Mouse (Mus musculus): Measurements from ENCODE around the gene Hnrnpr. TPM values are rescaled to one million over a fixed set of nuclear protein-coding genes. Genes with fewer than 3 reads are reported as not detected.

Gene Hnrnpr
- total RNA-seq, 2 experiments from 2014 or later = 23.0 to 30.3 TPM

DNA sequence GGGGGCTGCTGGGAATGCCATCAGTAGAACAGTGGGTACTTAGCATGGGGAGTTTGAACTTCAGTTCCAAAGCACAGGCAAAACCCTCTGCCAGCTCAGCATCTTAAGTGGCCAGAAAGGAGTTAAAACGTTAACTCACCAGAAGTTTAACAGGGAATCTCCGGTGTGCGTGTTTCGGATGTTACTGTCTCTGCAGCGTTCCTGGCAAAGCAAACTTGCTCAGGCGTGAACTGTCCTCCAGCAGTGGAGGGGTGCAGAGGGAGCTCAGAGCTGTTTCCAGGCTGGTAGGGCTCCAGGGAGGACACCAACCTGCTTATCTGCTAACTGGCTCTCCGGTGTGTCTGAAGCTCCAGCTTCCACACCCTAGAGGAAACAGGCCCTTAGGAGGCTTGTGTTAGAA, 14.8 kb upstream of the Hnrnpr start:
- no peak for DNase-seq

DNA sequence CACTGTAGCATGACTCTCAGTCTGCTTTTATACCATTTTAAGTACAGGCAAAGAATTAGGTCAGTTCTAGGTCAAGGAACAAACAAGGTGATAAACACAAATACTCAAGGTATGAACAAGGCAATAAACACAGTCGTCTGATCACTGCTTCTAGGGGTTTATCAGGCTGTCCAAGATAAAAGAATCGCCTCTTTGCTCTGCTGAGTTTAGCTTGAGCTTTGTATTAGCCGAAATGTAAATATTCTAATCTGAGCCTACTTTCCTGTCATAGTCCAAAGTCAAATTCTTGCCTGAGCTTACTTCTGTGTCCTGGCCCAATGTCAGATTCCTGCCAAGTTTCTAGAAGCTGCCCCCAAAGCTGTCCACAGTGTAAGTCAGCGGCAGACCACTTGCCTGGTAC, 8.3 kb upstream of the Hnrnpr start:
- intact Hi-C loops (cut with DNase I; ENCODE audit: low total_unique reads) = no loop called here
- DNase-seq = no peak

More for the DNA sequence above, 14.8 kb upstream of the Hnrnpr start:
- intact Hi-C loops (cut with DNase I; ENCODE audit: low total_unique reads) = no loop called here

DNA sequence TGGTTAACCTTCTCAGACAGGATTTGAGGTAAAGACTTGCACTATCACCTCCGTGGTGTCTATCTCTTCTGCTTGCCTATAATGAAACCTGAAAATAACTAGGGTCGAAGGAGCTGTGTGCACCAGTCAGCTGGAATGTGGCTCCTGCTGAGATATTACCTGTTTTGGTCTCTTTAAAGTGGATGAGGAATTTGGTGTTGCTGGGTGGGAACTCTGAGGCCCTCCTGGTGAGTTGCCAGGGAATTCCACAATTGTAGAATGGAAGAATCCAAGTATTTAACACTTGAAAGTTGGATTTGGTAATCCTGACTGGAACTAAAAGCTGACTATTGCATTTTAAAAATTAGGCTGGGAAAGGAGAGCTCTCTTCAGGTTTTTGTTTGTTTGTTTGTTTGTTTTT, 6.6 kb upstream of the Hnrnpr start:
- intact Hi-C loops (cut with DNase I; ENCODE audit: low total_unique reads) = no loop called here
- no peak for DNase-seq

DNA sequence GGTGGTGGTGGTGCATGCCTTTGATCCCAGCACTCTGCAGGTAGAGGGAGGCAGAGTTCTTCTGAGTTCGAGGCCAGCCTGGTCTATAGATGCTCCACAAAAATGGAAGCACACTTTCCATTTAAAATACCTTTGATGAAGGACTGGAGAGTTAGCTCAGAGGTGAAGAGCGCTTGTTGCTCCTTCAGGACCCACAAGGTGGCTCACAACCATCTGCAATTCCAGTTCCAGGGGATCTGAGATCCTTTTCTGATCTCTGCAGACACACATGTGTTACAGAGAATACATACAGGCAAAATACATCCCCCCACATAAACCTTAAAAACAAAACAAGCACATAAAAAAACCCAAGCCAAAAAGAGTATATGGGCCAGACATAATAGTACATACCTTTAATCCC, 2.4 kb upstream of the Hnrnpr start:
- intact Hi-C loops (cut with DNase I; ENCODE audit: low total_unique reads) = no loop called here
- no peak for DNase-seq

DNA sequence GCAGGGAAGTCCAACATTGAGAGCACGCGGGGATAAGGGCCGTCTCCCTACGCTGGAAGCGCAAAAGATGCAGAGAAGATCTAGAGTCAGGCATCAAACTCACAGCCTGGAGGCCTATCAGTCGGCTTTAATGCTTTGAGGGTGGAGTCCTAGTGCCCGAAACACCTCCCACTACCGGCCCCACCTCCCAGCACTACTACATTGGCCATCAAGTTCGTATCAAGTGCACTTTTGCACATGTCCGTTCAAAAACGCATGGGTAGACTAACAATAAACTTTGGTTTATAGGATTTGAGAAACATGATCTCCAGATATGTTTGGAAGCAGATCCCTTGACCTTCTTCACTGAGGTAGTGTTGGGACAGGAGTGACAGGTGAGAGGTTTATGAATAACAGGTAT, 962 bp upstream of the Hnrnpr start:
- DNase-seq = peak; percentile 42
- intact Hi-C loops (cut with DNase I; ENCODE audit: low total_unique reads) = no loop called here

DNA sequence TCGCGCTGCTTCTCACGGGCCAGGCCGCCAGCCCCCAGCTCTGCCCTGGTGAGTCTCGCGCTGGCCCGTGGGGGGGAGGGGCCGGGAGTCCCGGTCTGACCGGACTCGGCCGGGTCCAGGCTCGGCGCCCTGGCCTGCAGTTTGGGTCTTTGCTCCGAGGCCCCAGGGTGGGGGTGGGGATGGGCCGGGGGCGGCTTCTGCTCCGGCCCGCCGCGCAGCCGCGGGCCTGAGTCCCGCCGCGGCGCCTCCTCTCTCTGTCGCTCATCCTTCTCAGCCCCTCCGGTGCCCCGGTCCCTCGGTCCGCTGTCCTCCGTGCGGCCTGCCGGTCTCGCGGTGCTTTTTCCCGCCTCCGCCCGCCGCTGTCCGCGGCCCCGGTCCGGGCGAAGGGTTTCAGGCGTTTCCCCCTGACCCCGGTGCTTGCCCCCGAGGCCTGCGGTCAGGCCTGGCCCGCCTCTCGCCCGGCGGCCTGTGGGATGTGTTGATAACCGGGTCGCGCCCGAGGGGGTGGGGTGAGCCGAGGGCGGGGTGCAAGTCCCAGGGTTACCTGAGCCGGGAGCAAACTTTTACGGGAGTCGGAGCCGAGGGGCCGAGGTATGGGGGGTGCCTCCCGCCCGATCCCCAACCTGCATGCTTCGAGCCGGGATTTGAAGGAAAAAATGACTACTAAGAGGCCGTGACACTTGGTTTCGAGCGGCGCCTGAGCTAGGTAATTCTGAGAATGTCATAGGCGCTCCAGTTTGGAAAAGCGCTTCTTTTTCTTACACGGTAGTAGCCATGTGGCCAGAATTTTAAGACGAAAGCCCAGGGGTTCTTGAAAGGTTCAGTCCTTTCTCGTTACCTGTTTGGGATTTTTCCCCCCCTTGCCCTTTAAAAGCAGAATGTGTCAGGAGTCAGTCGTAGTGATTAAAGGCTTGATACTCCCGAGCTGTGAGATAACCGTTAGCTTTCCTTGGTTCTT, 579 bp downstream of the Hnrnpr start:
- DNase-seq = peak; percentile 50
- intact Hi-C loops (cut with DNase I; ENCODE audit: low total_unique reads) = no loop called here

DNA sequence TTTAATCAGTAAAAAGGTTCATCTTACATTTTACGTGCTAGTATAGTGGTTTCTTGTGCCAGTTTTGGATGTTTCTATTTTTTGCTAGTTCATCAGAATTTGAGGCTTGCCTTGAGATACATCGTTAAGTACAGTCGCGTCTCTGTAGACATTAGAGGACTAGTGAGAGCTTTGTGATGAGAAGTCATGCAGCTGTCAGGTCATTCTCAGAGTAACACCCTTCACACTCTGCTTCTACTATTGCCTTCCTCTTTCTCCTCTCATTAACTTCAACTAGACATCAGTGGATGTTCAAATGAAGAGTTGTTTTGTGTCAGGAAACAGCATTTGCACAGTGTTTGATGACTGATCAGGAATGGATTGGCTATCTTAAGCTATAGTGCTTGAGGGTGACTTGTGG, 1.9 kb downstream of the Hnrnpr start:
- intact Hi-C loops (cut with DNase I; ENCODE audit: low total_unique reads) = no loop called here

DNA sequence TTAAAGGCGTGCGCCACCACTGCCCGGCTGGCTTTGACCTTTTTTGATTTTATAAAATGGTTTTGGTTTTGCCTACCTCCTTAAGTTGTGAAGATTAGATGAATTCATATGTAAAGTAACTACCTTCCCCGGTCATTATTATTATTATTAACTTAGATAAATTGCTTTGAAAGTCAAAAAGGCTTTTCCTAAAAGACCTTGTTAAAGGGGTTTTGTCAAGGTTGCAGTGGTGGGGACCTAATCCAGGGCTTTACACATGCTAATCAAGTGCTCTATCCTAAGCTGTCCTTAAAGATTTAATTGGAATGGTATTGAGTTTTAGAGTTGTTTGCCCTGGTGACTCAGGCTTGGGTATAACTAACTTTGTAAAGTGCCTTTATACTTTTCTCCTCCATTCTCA, 6.9 kb downstream of the Hnrnpr start:
- no peak for DNase-seq
- intact Hi-C loops (cut with DNase I; ENCODE audit: low total_unique reads) = no loop called here

More for the DNA sequence above, 1.9 kb downstream of the Hnrnpr start:
- no peak for DNase-seq

DNA sequence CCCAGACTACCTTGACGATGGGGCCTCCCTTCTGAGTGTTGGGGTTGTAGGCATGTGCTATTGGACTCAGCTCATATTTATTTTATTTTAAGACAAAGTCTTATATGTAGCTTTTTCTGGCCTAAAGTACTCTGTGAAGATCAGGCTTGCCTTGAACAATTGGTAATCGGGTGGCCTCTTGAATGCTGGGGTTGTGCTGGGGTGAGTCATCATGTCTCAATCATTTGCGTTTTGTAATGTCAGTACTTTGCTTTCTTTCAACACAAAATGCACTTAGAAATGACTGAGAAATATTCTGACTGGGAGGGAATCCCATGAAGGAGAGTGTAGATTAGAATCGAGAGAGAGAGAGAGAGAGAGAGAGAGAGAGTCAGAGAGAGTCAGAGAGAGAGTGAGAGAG, 9.3 kb downstream of the Hnrnpr start:
- intact Hi-C loops (cut with DNase I; ENCODE audit: low total_unique reads) = no loop called here
- no peak for DNase-seq

DNA sequence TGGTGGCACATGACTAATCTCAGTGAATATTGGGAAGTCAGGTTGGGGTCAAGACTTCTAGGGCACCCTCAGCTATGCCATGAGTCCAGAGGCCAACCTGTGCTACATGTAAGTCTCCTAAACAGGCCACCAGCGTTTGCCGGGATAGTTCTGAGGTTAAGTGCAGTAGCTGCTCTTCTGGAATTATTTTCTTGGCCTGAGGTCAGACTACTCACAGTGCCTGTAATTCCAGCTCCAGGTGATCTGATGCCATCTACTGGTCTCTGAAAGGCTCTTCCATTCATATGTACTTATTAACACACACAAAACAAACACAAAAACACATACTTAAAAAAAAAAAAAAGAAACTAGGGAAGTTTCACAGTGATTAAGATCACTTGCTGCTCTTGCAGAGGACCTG, 13.5 kb downstream of the Hnrnpr start:
- no peak for DNase-seq
- intact Hi-C loops (cut with DNase I; ENCODE audit: low total_unique reads) = no loop called here

DNA sequence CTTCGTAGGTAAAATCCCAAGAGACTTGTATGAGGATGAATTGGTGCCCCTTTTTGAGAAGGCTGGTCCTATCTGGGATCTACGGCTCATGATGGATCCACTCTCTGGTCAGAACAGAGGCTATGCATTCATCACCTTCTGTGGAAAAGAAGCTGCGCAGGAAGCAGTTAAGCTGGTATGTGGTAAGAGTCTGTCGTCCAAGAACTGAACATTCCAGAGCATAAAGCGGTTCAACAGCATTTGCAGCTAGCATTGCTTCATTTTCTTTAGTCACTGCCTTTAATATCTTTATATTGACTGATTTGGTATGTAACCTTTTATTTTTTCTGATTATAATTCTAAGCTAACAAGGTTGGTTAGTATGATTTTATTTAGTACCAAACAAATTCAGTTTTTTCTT, 16.5 kb downstream of the Hnrnpr start:
- intact Hi-C loops (cut with DNase I; ENCODE audit: low total_unique reads) = loop anchor here (5.0 kb wide), 1 partner anchor 70 kb away; no protein-coding TSS in a partner anchor
- DNase-seq = no peak

DNA sequence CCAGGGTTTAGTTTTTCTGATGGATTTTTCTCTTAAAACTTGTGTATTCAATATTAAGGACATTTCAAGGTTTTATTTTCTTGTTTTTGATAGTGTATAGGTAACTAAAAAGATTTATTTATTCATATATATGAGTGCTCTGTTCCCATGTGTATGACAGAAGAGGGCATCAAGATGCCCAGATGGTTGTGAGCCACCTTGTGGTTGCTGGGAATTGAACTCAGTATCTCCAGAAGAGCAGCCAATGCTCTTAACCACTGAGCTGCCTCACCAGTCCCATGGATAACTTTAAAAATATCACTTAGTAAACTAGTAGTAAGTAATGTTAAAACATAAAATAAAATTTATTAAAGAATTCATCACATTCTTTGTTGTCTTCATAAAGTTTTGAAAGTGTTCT, 17.4 kb downstream of the Hnrnpr start:
- intact Hi-C loops (cut with DNase I; ENCODE audit: low total_unique reads) = loop anchor here (5.0 kb wide), 1 partner anchor 71 kb away; no protein-coding TSS in a partner anchor
- DNase-seq = no peak

DNA sequence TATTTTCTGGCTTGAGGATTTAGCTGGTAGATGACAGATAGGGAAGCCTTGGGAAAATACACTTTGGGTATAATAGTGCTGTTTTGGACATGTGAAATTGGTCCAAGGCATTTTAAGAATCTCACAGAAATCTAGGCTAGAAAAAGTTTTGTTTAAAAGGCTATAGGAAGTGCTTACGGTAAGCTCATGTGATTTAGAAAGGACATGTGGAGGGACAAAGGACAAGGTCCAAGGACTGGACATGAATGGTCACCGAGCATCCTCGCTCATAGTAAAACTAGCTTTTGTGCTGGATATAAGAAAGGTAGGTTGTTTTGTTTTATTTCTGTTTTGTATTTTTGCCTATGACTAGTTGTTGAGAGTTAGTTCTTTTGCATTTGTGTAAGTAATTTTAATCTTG, 21.0 kb downstream of the Hnrnpr start:
- intact Hi-C loops (cut with DNase I; ENCODE audit: low total_unique reads) = no loop called here
- no peak for DNase-seq

DNA sequence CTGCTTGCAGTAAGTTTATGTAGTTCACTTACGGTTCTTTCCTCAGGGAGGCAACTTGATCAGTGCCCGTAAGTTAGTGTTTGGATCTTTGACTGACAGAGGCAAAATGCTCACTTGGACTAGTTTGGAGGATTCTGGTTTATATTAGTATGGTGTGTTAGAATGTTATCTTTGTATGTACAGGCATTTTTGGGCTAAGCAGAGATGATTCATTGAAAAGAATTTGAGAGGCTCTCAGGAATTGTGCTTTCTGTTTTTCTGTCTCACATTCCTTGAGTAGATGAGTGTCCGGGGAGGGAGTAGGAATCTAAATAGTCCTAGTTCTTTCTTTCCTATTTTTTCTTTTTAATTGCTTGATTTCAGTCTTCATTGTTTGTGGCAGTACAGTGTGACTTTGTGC, 22.4 kb downstream of the Hnrnpr start:
- intact Hi-C loops (cut with DNase I; ENCODE audit: low total_unique reads) = no loop called here
- DNase-seq = no peak

DNA sequence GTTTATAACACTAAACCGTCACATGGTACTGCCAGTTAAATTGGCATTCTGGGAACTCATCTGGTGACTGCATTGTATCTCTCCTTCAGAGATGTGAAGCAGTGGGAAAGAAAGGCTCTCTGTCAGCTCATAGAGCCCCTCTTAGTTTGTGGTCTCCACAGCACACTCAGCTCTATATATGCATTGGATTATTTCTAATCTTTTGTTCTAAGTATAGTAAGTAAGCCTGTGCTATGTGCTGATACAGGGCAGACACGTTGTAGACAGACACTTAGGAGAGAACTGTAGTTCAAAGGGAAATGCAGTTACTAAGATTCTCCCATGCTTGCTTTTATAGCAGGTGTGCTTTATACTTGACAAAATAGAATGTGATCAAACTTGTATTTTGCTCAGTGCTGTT, 24.3 kb downstream of the Hnrnpr start:
- DNase-seq = no peak
- intact Hi-C loops (cut with DNase I; ENCODE audit: low total_unique reads) = no loop called here

DNA sequence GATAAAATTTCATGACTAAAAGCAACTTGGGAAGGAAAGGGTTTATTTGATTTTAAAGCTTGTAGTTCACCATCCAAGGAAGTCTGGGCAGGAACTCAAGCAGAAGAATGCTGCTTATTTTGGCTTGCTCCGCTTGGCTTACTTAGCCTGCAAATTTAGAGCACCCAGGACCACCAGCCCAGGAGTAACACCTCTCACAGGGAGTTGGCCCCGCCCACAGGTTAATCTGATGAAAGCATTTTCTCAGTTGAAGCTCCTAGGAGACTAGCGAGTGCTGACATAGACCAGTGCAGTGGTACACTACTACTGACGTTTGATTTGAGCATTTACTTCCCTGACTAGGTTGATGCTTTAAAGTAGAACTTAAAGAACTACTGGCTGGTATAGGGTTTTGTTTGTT, 26.4 kb downstream of the Hnrnpr start:
- no peak for DNase-seq

DNA sequence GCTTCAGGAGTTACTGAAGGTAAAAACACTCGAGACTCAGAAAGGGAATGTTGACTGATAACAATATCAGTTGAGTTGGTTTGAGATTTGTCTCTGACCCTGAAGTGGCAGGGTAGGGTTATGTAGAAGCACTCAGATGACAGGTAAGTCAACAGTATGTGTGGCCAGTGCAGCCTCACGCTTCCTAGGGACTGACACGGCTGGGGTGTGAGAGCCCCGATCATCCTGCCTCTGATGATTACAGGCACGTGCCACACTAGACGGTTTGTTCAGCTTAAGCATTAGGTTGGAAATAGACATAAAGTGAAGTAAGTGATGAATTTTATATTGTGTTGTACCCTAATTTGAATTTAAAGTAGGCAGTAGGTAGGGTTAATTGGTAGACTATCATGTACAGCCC, 38.9 kb downstream of the Hnrnpr start:
- no peak for DNase-seq
- intact Hi-C loops (cut with DNase I; ENCODE audit: low total_unique reads) = no loop called here

More for the DNA sequence above, 26.4 kb downstream of the Hnrnpr start:
- intact Hi-C loops (cut with DNase I; ENCODE audit: low total_unique reads) = no loop called here

DNA sequence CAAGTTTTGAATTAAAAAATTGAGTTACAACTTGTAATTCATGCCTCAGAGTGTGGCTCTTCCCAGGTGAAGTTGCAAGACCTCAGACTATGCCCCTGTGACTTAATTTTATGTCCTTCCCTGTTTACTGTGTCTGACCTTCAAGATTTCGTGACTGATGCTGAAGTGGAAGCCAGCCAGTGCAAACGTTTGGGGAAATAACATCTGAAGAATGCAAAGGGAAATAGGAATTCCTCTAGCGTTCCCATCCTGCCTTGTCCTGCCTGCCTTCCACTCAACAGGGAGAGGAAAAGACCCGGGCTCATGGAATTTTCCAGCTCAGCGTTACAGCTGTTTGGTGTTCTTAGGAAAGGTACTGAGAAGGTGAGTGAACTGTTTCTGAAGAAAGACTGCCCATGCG, 46.3 kb downstream of the Hnrnpr start:
- DNase-seq = no peak
- intact Hi-C loops (cut with DNase I; ENCODE audit: low total_unique reads) = no loop called here

DNA sequence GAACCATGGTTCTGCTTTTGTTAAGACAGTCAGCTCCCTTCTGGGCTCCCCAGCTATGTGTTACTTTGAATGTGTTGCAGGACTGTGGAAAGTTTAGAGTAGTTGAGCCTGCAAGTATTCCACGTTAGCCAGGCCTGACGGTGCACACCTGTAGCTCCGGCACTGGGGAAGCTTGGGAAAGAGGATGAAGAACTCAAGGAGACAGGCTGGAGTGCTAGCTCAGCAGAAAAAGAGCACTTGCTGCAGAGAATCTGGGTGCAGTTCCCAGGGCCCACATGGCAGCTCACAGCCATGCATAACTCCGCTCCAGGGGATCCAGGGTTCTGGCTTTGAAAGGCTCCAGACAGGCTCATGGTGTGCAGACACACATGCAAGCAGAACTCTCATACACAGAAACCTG, 46.7 kb downstream of the Hnrnpr start:
- intact Hi-C loops (cut with DNase I; ENCODE audit: low total_unique reads) = no loop called here
- DNase-seq = no peak

DNA sequence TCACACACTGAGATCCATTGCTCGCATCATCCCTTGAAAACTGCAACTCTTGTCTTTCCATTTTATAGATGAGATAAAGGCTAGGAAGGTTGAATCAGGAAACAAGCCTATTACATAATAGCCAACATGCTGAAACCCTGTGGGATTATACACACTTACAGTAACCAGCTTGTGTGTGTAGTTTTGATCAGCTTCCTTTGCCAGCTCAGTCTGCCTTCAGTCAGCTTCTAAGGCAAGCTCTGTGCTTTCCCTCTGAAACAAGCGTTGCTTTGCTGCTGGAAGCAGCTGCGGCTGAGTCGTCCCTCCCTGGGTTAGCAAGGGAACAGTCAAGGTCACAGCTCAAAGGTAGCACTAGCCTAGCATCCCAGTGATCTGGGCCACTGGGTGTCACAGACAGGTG, 57.1 kb downstream of the Hnrnpr start:
- intact Hi-C loops (cut with DNase I; ENCODE audit: low total_unique reads) = no loop called here
- DNase-seq = no peak

DNA sequence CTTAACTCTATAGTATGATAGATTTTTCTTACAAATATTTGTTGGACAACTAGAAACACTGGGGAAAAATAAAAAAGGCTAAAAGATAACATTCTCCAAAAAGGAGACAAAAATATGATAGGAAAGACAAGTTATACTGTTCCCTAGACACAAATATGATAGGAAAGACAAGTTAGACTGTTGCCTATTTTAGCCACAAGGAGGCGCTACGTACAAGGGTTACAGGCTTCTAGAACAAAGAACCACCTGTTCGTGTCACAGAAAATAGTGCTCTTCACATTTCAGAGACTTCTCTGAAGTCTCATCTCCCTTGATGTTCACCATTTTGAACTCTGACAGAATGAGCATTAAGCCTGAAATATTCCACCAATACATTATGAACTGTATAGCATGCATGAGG, 59.0 kb downstream of the Hnrnpr start:
- peak; percentile 29 for DNase-seq
- intact Hi-C loops (cut with DNase I; ENCODE audit: low total_unique reads) = loop anchor here (5.0 kb wide), 1 partner anchor 253 kb away; the partner anchor contains the start of gene Lactbl1

Data from gastrocnemius, postnatal 14 days (tissue).